Mouse (Mus musculus): ENCODE data around the gene Scn7a.

- TF ChIP-seq CTCF (IDR thresholded peaks at IDR 0.05; ENCODE audit: control insufficient read depth, insufficient read depth, insufficient read length) = no peak
- TF ChIP-seq MAX (IDR thresholded peaks at IDR 0.05) = no peak
- no peak for TF ChIP-seq USF1 (IDR thresholded peaks at IDR 0.05; ENCODE audit: low read depth)
- no peak for TF ChIP-seq MYOG (IDR thresholded peaks at IDR 0.05; ENCODE audit: control insufficient read depth, extremely low read depth, insufficient read length)
These were observed 12.8 kb upstream of the Scn7a start for GRCm38 (mm10) chr2:66797493-66797892.

Measured in C2C12 (cell line).